Mouse (Mus musculus): ENCODE measurements around the gene C8g. TPM values are rescaled to one million over a fixed set of nuclear protein-coding genes. Genes with fewer than 3 reads are reported as not detected.

Gene C8g
- total RNA-seq, 2 experiments from 2014 or later = 0.87 to 1.1 TPM

Other genes starting within 250 kb of the C8g start
- gene Tmem203, start 246.3 kb downstream of the C8g start, total RNA-seq (2021) = 10 to 100 TPM; 38.1 to 40.5 TPM
- 10 to 100 TPM; 27.0 to 29.4 TPM for gene Tprn, start 239.1 kb downstream of the C8g start, total RNA-seq (2021)
- gene Ssna1, start 229.3 kb downstream of the C8g start, total RNA-seq (2021) = 10 to 100 TPM; 69.2 to 71.6 TPM
- gene Anapc2, start 229.2 kb downstream of the C8g start, total RNA-seq (2021) = 10 to 100 TPM; 85.1 to 86.5 TPM
- not detected for gene Tmem210, start 213.6 kb downstream of the C8g start, total RNA-seq (2021)
- gene Lrrc26, start 211.8 kb downstream of the C8g start, total RNA-seq (2021) = not detected
- 100 to 1,000 TPM; 405 to 487 TPM for gene Grin1, start 182.5 kb downstream of the C8g start, total RNA-seq (2021)
- gene Man1b1, start 169.4 kb downstream of the C8g start, total RNA-seq (2021) = 10 to 100 TPM; 53.7 to 56.1 TPM
- 10 to 100 TPM; 30.7 to 31.7 TPM for gene Dpp7, start 145.4 kb downstream of the C8g start, total RNA-seq (2021)
- gene Uap1l1, start 136.0 kb downstream of the C8g start, total RNA-seq (2021) = 10 to 100 TPM; 14.2 to 14.3 TPM
- 1 to 10 TPM; 5.8 to 6.0 TPM for gene Sapcd2, start 129.4 kb downstream of the C8g start, total RNA-seq (2021)
- gene Entpd2, start 105.8 kb downstream of the C8g start, total RNA-seq (2021) = 10 to 100 TPM; 15.3 to 18.0 TPM
- 100 to 1,000 TPM; 427 to 450 TPM for gene Npdc1, start 102.4 kb downstream of the C8g start, total RNA-seq (2021)
- gene Fut7, start 78.5 kb downstream of the C8g start, total RNA-seq (2021) = under 1 TPM; 0.12 to 0.49 TPM
- gene Abca2, start 73.0 kb downstream of the C8g start, total RNA-seq (2021) = 100 to 1,000 TPM; 160 to 172 TPM
- under 1 TPM; 0.47 to 0.73 TPM for gene Clic3, start 44.9 kb downstream of the C8g start, total RNA-seq (2021)
- gene Paxx, start 40.6 kb downstream of the C8g start, total RNA-seq (2021) = 10 to 100 TPM; 56.6 to 58.9 TPM
- gene Ptgds, start 31.7 kb downstream of the C8g start, total RNA-seq (2021) = 100 to 1,000 TPM; 329 to 404 TPM
- not detected for gene Lcn12, start 7.8 kb downstream of the C8g start, total RNA-seq (2021)
- 100 to 1,000 TPM; 114 to 131 TPM for gene Fbxw5, start 969 bp downstream of the C8g start, total RNA-seq (2021)
- 10 to 100 TPM in 1 of 2 experiments, 1 to 10 TPM in 1; 9.5 to 10.5 TPM for gene Traf2, start 45.2 kb upstream of the C8g start, total RNA-seq (2021)
- gene Edf1, start 56.1 kb upstream of the C8g start, total RNA-seq (2021) = 100 to 1,000 TPM; 211 to 232 TPM
- 1 to 10 TPM; 1.9 to 2.3 TPM for gene Mamdc4, start 73.1 kb upstream of the C8g start, total RNA-seq (2021)
- 10 to 100 TPM; 67.9 to 75.4 TPM for gene Phpt1, start 73.5 kb upstream of the C8g start, total RNA-seq (2021)
- 100 to 1,000 TPM; 104 to 117 TPM for gene Ajm1, start 80.0 kb upstream of the C8g start, total RNA-seq (2021)
- 100 to 1,000 TPM; 128 to 145 TPM for gene Rabl6, start 106.8 kb upstream of the C8g start, total RNA-seq (2021)
- gene Ccdc183, start 116.0 kb upstream of the C8g start, total RNA-seq (2021) = not detected
- gene Tmem141, start 120.3 kb upstream of the C8g start, total RNA-seq (2021) = 10 to 100 TPM; 21.3 to 24.7 TPM
- under 1 TPM; 0.44 to 0.80 TPM for gene Fcna, start 126.3 kb upstream of the C8g start, total RNA-seq (2021)
- gene Lcn8, start 151.4 kb upstream of the C8g start, total RNA-seq (2021) = not detected
- gene Lcn5, start 156.2 kb upstream of the C8g start, total RNA-seq (2021) = not detected
- not detected for gene Lcn6, start 175.1 kb upstream of the C8g start, total RNA-seq (2021)
- not detected for gene Lcn10, start 181.0 kb upstream of the C8g start, total RNA-seq (2021)
- gene Obp2a, start 198.3 kb upstream of the C8g start, total RNA-seq (2021) = not detected
- gene Bmyc, start 205.0 kb upstream of the C8g start, total RNA-seq (2021) = 100 to 1,000 TPM in 1 of 2 experiments, 10 to 100 TPM in 1; 98.1 to 104 TPM
- not detected for gene Obp2b, start 235.3 kb upstream of the C8g start, total RNA-seq (2021)